Mouse (Mus musculus): ENCODE measurements around the gene Eif2b3. TPM values are rescaled to one million over a fixed set of nuclear protein-coding genes. Genes with fewer than 3 reads are reported as not detected.

Eif2b3 gene
- polyA plus RNA-seq, 1 experiment: 26.1 TPM

DNA sequence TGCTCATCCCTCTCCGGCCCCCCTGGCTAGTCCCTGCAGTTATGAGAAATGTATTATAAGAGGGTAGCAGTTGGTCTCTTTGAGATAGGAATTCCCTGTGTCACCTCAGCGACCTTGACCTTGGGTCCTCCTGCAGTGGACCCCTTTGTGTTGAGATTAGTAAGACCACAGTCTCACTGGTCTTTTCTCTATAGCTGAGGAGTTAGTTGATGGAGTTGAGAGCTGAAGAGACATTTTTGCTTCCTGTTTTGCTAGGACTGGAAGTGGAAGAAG lies 79.5 kb downstream of the Eif2b3 start:
- WGBS: 44% methylated on average over 2 of the region's 2 CpGs
- no peaks in the 10 kb centered on the region for H3K4me1 ChIP-seq (ENCODE audit: control insufficient read depth, insufficient read depth, low read length)
- TF ChIP-seq POLR2A (IDR thresholded peaks at IDR 0.05; ENCODE audit: borderline replicate concordance, insufficient read depth, low read length): no peak
- no peak for TF ChIP-seq CTCF (IDR thresholded peaks at IDR 0.05; ENCODE audit: borderline replicate concordance, insufficient read depth, low read depth, low read length)
- H3K27ac ChIP-seq (ENCODE audit: insufficient read depth, low read length): no peak overlapping the region
- DNase-seq: no peak
- no peaks in the 10 kb centered on the region for H3K27me3 ChIP-seq (ENCODE audit: control insufficient read depth, insufficient read depth, low read length)
- no peak overlapping the region for H3K4me3 ChIP-seq (replicated peaks; ENCODE audit: insufficient read depth, low read depth, low read length)

DNA sequence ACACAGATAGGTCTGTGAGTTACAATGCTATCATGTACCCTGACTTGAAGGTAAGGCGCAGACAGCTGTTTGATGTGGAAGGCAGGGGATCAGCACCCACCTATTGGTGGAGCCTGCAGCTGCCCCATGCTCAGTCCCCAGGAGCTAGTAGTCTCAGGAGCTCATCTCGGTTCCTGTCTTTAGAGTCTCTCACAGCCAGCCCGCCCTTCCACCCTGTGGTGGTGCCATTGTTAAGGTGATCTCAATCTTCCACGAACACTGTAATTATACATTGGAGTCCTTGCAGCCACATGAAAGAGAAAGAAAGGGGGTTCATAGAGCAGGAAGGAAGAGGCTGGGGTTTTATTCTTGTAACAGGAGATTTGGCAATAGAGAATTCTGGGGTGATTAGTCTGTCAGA lies 80.8 kb downstream of the Eif2b3 start:
- 68% methylated on average over 4 of the region's 4 CpGs for WGBS
- Histone ChIP-seq H3K27ac (ENCODE audit: insufficient read depth, low read length) (no peak overlapping the region), H3K4me3 (replicated peaks; ENCODE audit: insufficient read depth, low read depth, low read length) (no peak overlapping the region), H3K4me1 (ENCODE audit: control insufficient read depth, insufficient read depth, low read length) (no peaks in the 10 kb centered on the region), H3K27me3 (ENCODE audit: control insufficient read depth, insufficient read depth, low read length) (no peaks in the 10 kb centered on the region)
- no peak for DNase-seq
- TF ChIP-seq CTCF (IDR thresholded peaks at IDR 0.05; ENCODE audit: borderline replicate concordance, insufficient read depth, low read depth, low read length) (no peak), POLR2A (IDR thresholded peaks at IDR 0.05; ENCODE audit: borderline replicate concordance, insufficient read depth, low read length) (no peak)

DNA sequence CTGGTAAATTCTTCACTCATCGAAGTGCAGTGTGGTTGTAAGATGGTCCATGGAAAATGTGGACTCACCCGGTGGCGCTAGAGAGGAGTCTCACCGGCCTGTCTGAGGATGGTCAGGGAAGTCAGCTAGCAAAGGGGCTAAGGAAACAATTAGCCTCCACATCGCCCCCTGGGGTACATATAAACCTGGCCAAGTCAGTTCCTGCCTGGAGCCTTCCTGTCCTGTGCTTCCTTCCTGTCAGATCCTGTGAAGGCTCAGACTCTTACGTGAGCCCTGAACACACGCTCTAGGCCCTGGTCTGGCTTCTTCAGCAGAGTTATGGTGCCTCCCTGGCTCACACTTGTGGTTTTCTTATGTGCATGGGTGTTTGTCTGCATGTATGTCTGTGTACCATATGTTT lies 82.0 kb downstream of the Eif2b3 start:
- DNase-seq: no peak
- TF ChIP-seq POLR2A (IDR thresholded peaks at IDR 0.05; ENCODE audit: borderline replicate concordance, insufficient read depth, low read length): no peak
- TF ChIP-seq CTCF (IDR thresholded peaks at IDR 0.05; ENCODE audit: borderline replicate concordance, insufficient read depth, low read depth, low read length): no peak; the same call in 1 of the 2 replicates
- H3K27me3 ChIP-seq (ENCODE audit: control insufficient read depth, insufficient read depth, low read length): no peaks in the 10 kb centered on the region
- no peak overlapping the region for H3K4me3 ChIP-seq (replicated peaks; ENCODE audit: insufficient read depth, low read depth, low read length)
- WGBS: 49% methylated on average over 7 of the region's 7 CpGs
- no peaks in the 10 kb centered on the region for H3K4me1 ChIP-seq (ENCODE audit: control insufficient read depth, insufficient read depth, low read length)
- H3K27ac ChIP-seq (ENCODE audit: insufficient read depth, low read length): no peak overlapping the region

DNA sequence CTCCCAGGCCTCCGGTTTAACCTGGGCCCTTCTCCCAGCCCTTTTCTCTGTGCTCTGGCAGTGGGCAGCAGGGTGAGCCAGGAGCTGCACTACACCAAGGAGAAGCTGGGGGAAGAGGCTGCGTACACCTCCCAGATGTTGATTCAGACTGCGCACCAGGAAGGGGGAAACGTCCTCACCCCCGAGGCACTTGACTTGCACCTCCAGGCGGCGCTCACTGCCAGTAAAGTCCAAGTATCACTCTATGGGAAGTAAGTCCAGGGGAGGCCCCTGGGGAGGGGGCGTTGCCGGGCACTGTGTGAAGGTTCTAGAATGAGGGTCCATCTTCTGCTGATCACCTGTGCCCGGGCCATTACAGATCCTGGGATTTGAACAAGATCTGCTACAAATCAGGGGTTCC lies 85.5 kb downstream of the Eif2b3 start:
- DNase-seq: no peak
- Histone ChIP-seq H3K4me3 (replicated peaks; ENCODE audit: insufficient read depth, low read depth, low read length) (no peak overlapping the region), H3K27ac (ENCODE audit: insufficient read depth, low read length) (no peak overlapping the region), H3K4me1 (ENCODE audit: control insufficient read depth, insufficient read depth, low read length) (no peaks in the 10 kb centered on the region), H3K27me3 (ENCODE audit: control insufficient read depth, insufficient read depth, low read length) (no peaks in the 10 kb centered on the region)
- TF ChIP-seq CTCF (IDR thresholded peaks at IDR 0.05; ENCODE audit: borderline replicate concordance, insufficient read depth, low read depth, low read length): no peak
- no peak for TF ChIP-seq POLR2A (IDR thresholded peaks at IDR 0.05; ENCODE audit: borderline replicate concordance, insufficient read depth, low read length)
- WGBS: 42% methylated on average over 10 of the region's 10 CpGs

DNA sequence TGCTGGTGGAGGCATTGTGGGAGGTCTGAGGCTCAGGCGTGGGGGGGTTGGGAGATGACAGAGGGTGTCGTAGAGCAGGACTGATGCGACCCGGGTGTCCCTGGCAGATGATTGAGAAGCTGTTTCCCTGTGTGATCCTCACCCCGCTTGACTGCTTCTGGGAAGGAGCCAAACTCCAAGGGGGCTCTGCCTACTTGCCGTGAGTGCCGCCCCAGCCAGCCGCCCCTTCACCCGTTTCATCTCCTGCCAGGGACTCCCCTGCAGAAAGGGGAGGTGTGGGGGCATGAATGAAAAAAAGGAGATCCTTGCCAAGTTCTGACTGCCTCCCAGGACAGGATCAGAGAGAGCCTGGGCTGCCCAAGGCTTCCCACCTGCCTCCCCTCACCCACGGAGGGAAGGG lies 85.9 kb downstream of the Eif2b3 start:
- TF ChIP-seq POLR2A (IDR thresholded peaks at IDR 0.05; ENCODE audit: borderline replicate concordance, insufficient read depth, low read length): no peak
- TF ChIP-seq CTCF (IDR thresholded peaks at IDR 0.05; ENCODE audit: borderline replicate concordance, insufficient read depth, low read depth, low read length): no peak
- no peak overlapping the region for H3K27ac ChIP-seq (ENCODE audit: insufficient read depth, low read length)
- H3K4me3 ChIP-seq (replicated peaks; ENCODE audit: insufficient read depth, low read depth, low read length): no peak overlapping the region
- WGBS: 6% methylated on average over 10 of the region's 10 CpGs
- no peaks in the 10 kb centered on the region for H3K4me1 ChIP-seq (ENCODE audit: control insufficient read depth, insufficient read depth, low read length)
- H3K27me3 ChIP-seq (ENCODE audit: control insufficient read depth, insufficient read depth, low read length): no peaks in the 10 kb centered on the region
- no peak for DNase-seq

DNA sequence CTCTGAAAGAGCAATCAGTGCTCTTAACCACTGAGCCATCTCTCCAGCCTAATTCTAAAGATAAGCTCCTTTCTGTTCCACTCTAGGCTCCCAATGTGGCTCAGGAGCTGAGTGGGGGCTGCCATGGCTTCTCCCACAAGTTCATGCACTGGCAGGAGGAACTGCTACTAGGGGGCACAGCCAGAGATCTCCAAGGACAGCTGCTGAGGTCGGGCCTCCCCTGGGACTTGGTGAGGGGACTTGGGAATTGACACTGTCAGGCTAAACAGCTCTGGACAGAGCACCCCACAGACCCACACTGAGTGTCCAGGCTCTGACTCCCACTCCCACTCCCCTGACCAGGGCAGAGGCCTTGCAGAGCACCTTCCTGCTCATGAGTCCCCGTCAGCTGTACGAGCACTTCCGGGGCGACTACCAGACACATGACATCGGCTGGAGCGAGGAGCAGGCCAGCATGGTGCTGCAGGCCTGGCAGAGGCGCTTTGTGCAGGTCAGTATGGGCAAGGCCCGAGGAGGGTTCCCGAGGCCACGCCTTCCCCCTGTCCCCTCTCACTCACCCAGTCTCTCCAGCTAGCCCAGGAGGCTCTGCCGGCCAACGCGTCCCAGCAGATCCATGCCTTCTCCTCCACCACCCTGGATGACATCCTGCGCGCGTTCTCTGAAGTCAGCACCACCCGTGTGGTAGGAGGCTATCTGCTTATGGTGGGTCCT lies 88.8 kb downstream of the Eif2b3 start:
- DNase-seq: no peak
- no peak overlapping the region for H3K4me3 ChIP-seq (replicated peaks; ENCODE audit: insufficient read depth, low read depth, low read length)
- no peaks in the 10 kb centered on the region for H3K4me1 ChIP-seq (ENCODE audit: control insufficient read depth, insufficient read depth, low read length)
- WGBS: 85% methylated on average over 18 of the region's 18 CpGs
- TF ChIP-seq CTCF (IDR thresholded peaks at IDR 0.05; ENCODE audit: borderline replicate concordance, insufficient read depth, low read depth, low read length) (no peak), POLR2A (IDR thresholded peaks at IDR 0.05; ENCODE audit: borderline replicate concordance, insufficient read depth, low read length) (no peak)
- no peak overlapping the region for H3K27ac ChIP-seq (ENCODE audit: insufficient read depth, low read length)
- no peaks in the 10 kb centered on the region for H3K27me3 ChIP-seq (ENCODE audit: control insufficient read depth, insufficient read depth, low read length)

DNA sequence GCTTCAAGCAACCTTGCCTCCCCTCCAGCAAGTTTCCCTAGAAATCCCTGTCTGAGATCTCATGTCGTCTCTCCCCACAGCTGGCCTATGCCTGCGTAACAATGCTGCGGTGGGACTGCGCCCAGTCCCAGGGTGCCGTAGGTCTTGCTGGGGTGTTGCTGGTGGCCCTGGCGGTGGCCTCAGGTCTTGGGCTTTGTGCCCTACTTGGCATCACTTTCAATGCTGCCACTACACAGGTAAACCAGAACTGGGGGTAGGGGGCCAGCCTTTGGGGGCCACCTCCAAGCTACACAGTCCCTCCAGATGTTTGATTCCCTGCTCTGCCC lies 89.3 kb downstream of the Eif2b3 start:
- H3K4me1 ChIP-seq (ENCODE audit: control insufficient read depth, insufficient read depth, low read length): no peaks in the 10 kb centered on the region
- H3K27me3 ChIP-seq (ENCODE audit: control insufficient read depth, insufficient read depth, low read length): no peaks in the 10 kb centered on the region
- no peak for DNase-seq
- H3K4me3 ChIP-seq (replicated peaks; ENCODE audit: insufficient read depth, low read depth, low read length): no peak overlapping the region
- WGBS: 87% methylated on average over 6 of the region's 6 CpGs
- TF ChIP-seq POLR2A (IDR thresholded peaks at IDR 0.05; ENCODE audit: borderline replicate concordance, insufficient read depth, low read length) (no peak), CTCF (IDR thresholded peaks at IDR 0.05; ENCODE audit: borderline replicate concordance, insufficient read depth, low read depth, low read length) (no peak)
- no peak overlapping the region for H3K27ac ChIP-seq (ENCODE audit: insufficient read depth, low read length)

DNA sequence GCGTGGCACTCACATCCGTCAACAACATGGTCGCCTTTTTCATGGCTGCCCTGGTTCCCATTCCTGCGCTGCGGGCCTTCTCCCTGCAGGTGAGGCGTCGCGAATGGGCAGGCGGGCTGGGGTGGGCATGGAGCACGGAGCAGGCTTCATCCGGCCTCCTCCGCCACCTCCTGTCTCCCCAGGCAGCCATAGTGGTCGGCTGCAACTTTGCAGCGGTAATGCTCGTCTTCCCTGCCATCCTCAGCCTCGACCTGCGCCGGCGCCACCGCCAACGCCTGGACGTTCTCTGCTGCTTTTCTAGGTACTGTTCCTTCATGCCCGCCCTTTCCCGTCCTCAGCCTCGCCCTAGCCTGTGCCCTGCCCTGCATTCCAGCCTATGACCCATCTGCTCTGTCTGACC lies 90.1 kb downstream of the Eif2b3 start:
- Histone ChIP-seq H3K27ac (ENCODE audit: insufficient read depth, low read length) (no peak overlapping the region), H3K4me3 (replicated peaks; ENCODE audit: insufficient read depth, low read depth, low read length) (no peak overlapping the region), H3K4me1 (ENCODE audit: control insufficient read depth, insufficient read depth, low read length) (no peaks in the 10 kb centered on the region), H3K27me3 (ENCODE audit: control insufficient read depth, insufficient read depth, low read length) (no peaks in the 10 kb centered on the region)
- no peak for DNase-seq
- TF ChIP-seq CTCF (IDR thresholded peaks at IDR 0.05; ENCODE audit: borderline replicate concordance, insufficient read depth, low read depth, low read length) (no peak), POLR2A (IDR thresholded peaks at IDR 0.05; ENCODE audit: borderline replicate concordance, insufficient read depth, low read length) (no peak)
- 92% methylated on average over 25 of the region's 25 CpGs for WGBS

Data from cerebellum, adult 2 months (tissue).